Mouse (Mus musculus): Measurements from ENCODE around the gene S100a13. TPM values are rescaled to one million over a fixed set of nuclear protein-coding genes. Genes with fewer than 3 reads are reported as not detected.

Gene S100a13
- polyA plus RNA-seq, 1 experiment, result not detected

DNA sequence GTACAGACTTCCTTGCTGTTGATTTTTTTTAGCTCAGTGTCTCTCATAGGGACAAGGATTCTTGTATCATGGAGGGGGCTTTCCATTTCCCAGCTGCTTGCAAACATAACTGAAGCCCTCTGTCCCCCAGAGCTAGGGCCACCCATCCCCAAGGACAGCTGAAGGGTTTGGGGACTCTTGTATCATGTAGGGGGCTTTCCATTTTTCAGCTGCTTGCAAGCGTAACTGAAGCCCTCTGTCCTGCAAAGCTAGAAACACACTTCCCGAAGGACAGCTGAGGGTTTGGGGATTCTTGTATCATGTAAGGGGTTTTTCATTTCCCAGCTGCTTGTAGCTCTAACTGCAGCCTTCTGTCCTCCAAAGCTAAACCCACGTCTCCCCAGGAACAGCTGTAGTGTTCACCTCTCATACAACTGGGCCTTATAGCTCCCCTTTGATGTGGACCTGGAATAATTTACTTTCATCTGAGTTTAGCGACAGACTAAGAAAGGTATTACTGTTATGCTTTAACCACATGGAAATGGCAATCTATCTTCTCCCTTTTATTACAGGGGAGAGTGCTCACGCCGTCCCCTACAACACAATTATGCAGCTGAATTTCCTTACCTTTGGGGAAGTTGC is 45.9 kb downstream of the S100a13 start, which contains the start of gene S100a3:
Gene S100a3 (plus strand): TSS at position 571 of the 621 bp plus-strand sequence.
- H3K4me3 ChIP-seq (ENCODE audit: insufficient read depth, low read depth, low read length), result no peak within 1 kb of the TSS
- H3K27ac ChIP-seq (ENCODE audit: insufficient read depth, low read depth, low read length), result no peak within 1 kb of the TSS
- no peaks in the 10 kb centered on the region for H3K4me1 ChIP-seq (ENCODE audit: control insufficient read depth, insufficient read depth, low read length)
- TF ChIP-seq CTCF (IDR thresholded peaks at IDR 0.05; ENCODE audit: insufficient read depth, low read depth, low read length) (no peak), POLR2A (IDR thresholded peaks at IDR 0.05; ENCODE audit: insufficient read depth, low read depth, low read length) (no peak)
- 89% methylated on average over 6 of the region's 6 CpGs for WGBS

Other genes with a start within 250 kb of the S100a13 start
- not detected in 2 replicates for gene Dennd4b, start 249.2 kb upstream of the S100a13 start, polyA plus RNA-seq (2012; ENCODE audit: insufficient read depth, insufficient read length, low replicate concordance, missing spikeins)
- gene Gatad2b, start 221.3 kb upstream of the S100a13 start, polyA plus RNA-seq (2012; ENCODE audit: insufficient read depth, insufficient read length, low replicate concordance, missing spikeins), result 118 TPM in 1 of 2 replicates, not detected in the other
- gene Slc27a3, start 124.5 kb upstream of the S100a13 start, polyA plus RNA-seq (2012; ENCODE audit: insufficient read depth, insufficient read length, low replicate concordance, missing spikeins), result not detected in 2 replicates
- gene Ints3, start 80.8 kb upstream of the S100a13 start, polyA plus RNA-seq (2012; ENCODE audit: insufficient read depth, insufficient read length, low replicate concordance, missing spikeins), result not detected in 2 replicates
- gene Npr1, start 48.6 kb upstream of the S100a13 start, polyA plus RNA-seq (2012; ENCODE audit: insufficient read depth, insufficient read length, low replicate concordance, missing spikeins), result not detected in 2 replicates
- not detected in 2 replicates for gene Ilf2, start 38.3 kb upstream of the S100a13 start, polyA plus RNA-seq (2012; ENCODE audit: insufficient read depth, insufficient read length, low replicate concordance, missing spikeins)
- gene Snapin, start 23.4 kb upstream of the S100a13 start, polyA plus RNA-seq (2012; ENCODE audit: insufficient read depth, insufficient read length, low replicate concordance, missing spikeins), result not detected in 2 replicates
- gene Chtop, start 4.9 kb upstream of the S100a13 start, polyA plus RNA-seq (2012; ENCODE audit: insufficient read depth, insufficient read length, low replicate concordance, missing spikeins), result 401 TPM in 1 of 2 replicates, not detected in the other
- not detected in 2 replicates for gene S100a1, start within 50 bp of the S100a13 start, polyA plus RNA-seq (2012; ENCODE audit: insufficient read depth, insufficient read length, low replicate concordance, missing spikeins)
- gene S100a14, start 12.4 kb downstream of the S100a13 start, polyA plus RNA-seq (2012; ENCODE audit: insufficient read depth, insufficient read length, low replicate concordance, missing spikeins), result not detected in 2 replicates
- gene S100a16, start 22.8 kb downstream of the S100a13 start, polyA plus RNA-seq (2012; ENCODE audit: insufficient read depth, insufficient read length, low replicate concordance, missing spikeins), result not detected in 2 replicates
- not detected in 2 replicates for gene S100a3, start 46.1 kb downstream of the S100a13 start, polyA plus RNA-seq (2012; ENCODE audit: insufficient read depth, insufficient read length, low replicate concordance, missing spikeins)
- gene S100a2, start 75.8 kb downstream of the S100a13 start, polyA plus RNA-seq (2012; ENCODE audit: insufficient read depth, insufficient read length, low replicate concordance, missing spikeins), result not detected in 2 replicates
- not detected in 2 replicates for gene Gm42674, start 87.5 kb downstream of the S100a13 start, polyA plus RNA-seq (2012; ENCODE audit: insufficient read depth, insufficient read length, low replicate concordance, missing spikeins)
- not detected in 2 replicates for gene S100a4, start 89.3 kb downstream of the S100a13 start, polyA plus RNA-seq (2012; ENCODE audit: insufficient read depth, insufficient read length, low replicate concordance, missing spikeins)
- gene S100a5, start 94.1 kb downstream of the S100a13 start, polyA plus RNA-seq (2012; ENCODE audit: insufficient read depth, insufficient read length, low replicate concordance, missing spikeins), result not detected in 2 replicates
- not detected in 2 replicates for gene S100a6, start 98.4 kb downstream of the S100a13 start, polyA plus RNA-seq (2012; ENCODE audit: insufficient read depth, insufficient read length, low replicate concordance, missing spikeins)
- gene S100a7a, start 139.6 kb downstream of the S100a13 start, polyA plus RNA-seq (2012; ENCODE audit: insufficient read depth, insufficient read length, low replicate concordance, missing spikeins), result not detected in 2 replicates
- gene S100a8, start 154.5 kb downstream of the S100a13 start, polyA plus RNA-seq (2012; ENCODE audit: insufficient read depth, insufficient read length, low replicate concordance, missing spikeins), result not detected in 2 replicates
- gene S100a9, start 181.3 kb downstream of the S100a13 start, polyA plus RNA-seq (2012; ENCODE audit: insufficient read depth, insufficient read length, low replicate concordance, missing spikeins), result not detected in 2 replicates
- gene Pglyrp4, start 212.5 kb downstream of the S100a13 start, polyA plus RNA-seq (2012; ENCODE audit: insufficient read depth, insufficient read length, low replicate concordance, missing spikeins), result not detected in 2 replicates